Mouse (Mus musculus) megakaryocyte, embryonic 14.5 days (primary cell): Measurements from ENCODE around the gene Zdhhc15.

ENCODE experiments used
- FLI1 ChIP-seq: IDR thresholded peaks from 2 replicates; pipeline ENCODE4 v1.6.1; 2012; ENCODE audit warnings: low read length, inconsistent platforms, mixed read lengths
- GATA1 ChIP-seq: IDR thresholded peaks from 3 replicates; pipeline ENCODE4 v1.6.1; 2012; ENCODE audit warnings: mixed read lengths, low read length, inconsistent platforms, borderline replicate concordance

DNA sequence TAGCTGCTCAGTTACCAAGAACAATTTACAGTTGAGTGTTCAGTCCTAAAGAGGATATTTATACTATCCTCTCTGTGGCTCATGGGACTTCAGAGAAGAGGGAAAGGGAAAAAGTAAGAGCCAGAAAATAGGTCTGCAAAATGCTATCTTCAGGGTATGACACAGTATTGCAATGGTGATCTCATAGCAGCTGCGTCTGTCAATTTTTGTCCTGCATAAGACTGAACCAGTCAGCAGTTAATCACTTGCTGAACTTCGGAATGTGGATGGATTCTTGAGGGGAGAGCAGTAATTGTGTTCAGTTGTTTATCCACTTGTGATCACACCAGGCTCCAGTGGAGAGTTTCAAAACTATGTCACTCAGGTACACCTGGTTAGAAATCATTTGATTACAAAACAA, 37.1 kb upstream of the Zdhhc15 start:
- TF ChIP-seq GATA1 (no peak), FLI1 (no peak)
